25 mouse cellular contexts compared by ENCODE assay signal in the genomic region with DNA sequence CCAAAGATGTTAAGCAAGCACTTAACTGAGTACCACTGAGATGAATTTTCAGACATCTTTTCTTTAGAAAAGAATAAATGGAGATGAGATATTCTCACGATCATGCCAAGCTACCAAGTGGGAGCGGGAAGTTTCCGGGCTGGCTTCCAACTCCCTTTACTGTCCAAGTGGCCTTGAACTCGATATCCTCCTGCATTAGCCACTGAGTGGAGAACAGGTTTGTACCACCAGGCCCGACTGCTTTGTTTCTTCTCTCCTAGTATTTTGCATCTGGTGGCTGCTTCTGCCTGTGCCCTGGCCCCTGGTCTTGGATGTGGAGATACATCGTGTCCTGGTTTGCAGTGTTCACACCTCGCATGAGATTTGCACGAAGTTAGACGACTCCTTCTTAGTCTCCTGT. TPM values are rescaled to one million over a fixed set of nuclear protein-coding genes. Genes with fewer than 3 reads are reported as not detected.
A peak's percentile ranks its signal among the peaks of the same experiment; 100 is the strongest.
DNase-seq lines count a peak whose midpoint lies in the region; TF ChIP-seq lines count a peak whose summit lies in the region.
"Had no signal": no experiment of that assay in that cellular context is flagged by ENCODE, and none has a peak within 500 bp of the region (broad histone marks: within the 10 kb centered on the region; RNA-seq: fewer than 3 reads in every experiment).

No protein-coding gene starts in this region.

- no peak overlapping the region for H3K4me3 ChIP-seq in kidney, adult 2 months (ENCODE audit: insufficient read depth, low read depth, low read length)
- H3K4me3 ChIP-seq: erythroblast, embryonic 14.5 days; hindbrain, embryonic 12.5 days; left cerebral cortex, adult 2 months; limb, embryonic 15.5 days; neural tube, embryonic 13.5 days had no signal

- no peak overlapping the region for H3K27ac ChIP-seq in kidney, adult 2 months (ENCODE audit: insufficient read depth, low read depth, low read length)
- H3K27ac ChIP-seq: hindbrain, embryonic 12.5 days; left cerebral cortex, adult 2 months; limb, embryonic 15.5 days; macrophage; neural tube, embryonic 13.5 days; stomach, postnatal 0 days had no signal

- H3K4me1 ChIP-seq in kidney, adult 2 months (ENCODE audit: control insufficient read depth, insufficient read depth, low read length), result no peaks in the 10 kb centered on the region

- DNase-seq in cerebellum, postnatal 10 days, result peak; percentile 37 to 49
- DNase-seq in cerebellum, postnatal 4 days (ENCODE audit: low spot score in 2 of 2), result no peak
- DNase-seq in kidney, postnatal 10 days, result peak; percentile 30
- DNase-seq in kidney, postnatal 14 days, result no peak
- peak; percentile 60 for DNase-seq in adrenal gland, postnatal 10 days
- DNase-seq in heart, postnatal 4 days, result peak; percentile 38
- DNase-seq in spleen, postnatal 36 days (ENCODE audit: low spot score in 2 of 2), result no peak
- DNase-seq in kidney, adult 2 months, result no peak
- DNase-seq: liver, postnatal 0 days; thymus, postnatal 36 days had no signal

- H3K27me3 ChIP-seq in kidney, adult 2 months (replicated peaks; ENCODE audit: control insufficient read depth, insufficient read depth, low read length), result no peaks in the 10 kb centered on the region
- H3K27me3 ChIP-seq: CH12.LX; hindbrain, embryonic 12.5 days; limb, embryonic 15.5 days; neural tube, embryonic 13.5 days had no signal

- no peaks in the 10 kb centered on the region for H3K36me3 ChIP-seq in kidney, adult 2 months (ENCODE audit: control insufficient read depth, insufficient read depth, low read length)
- H3K36me3 ChIP-seq: hindbrain, embryonic 12.5 days; limb, embryonic 15.5 days; neural tube, embryonic 13.5 days had no signal

- WGBS in kidney, adult 2 months, result 77% methylated on average over 9 of the region's 9 CpGs

- no peak for TF ChIP-seq CTCF in kidney, adult 2 months (conservative IDR thresholded peaks at IDR 0.05; ENCODE audit: insufficient read depth, insufficient read length, low read depth, low read length)

- TF ChIP-seq POLR2A in kidney, adult 2 months (IDR thresholded peaks at IDR 0.05; ENCODE audit: low read depth, low read length), result no peak

RNA-seq across cellular contexts. Expression of gene Tnp1, which starts 45.2 kb away (rescaled TPM):
- not detected for total RNA-seq in adrenal gland, postnatal 10 days (2021)
- total RNA-seq in heart, postnatal 4 days (2021), result not detected
- 0.67 and 1.0 TPM in 2 replicates for polyA plus RNA-seq in kidney, adult 2 months (2012; rRNA removed)
- total RNA-seq: CH12.LX; layer of hippocampus, adult 8-10 months; left cerebral cortex, adult 2 months had no signal
- polyA plus RNA-seq: erythroblast, embryonic 14.5 days; forebrain, embryonic 14.5 days; heart, embryonic 14.5 days; hindbrain, embryonic 12.5 days; inflammation-experienced regulatory T-cells, adult 6 months; kidney, embryonic 14.5 days; limb, embryonic 15.5 days; liver, postnatal 0 days; macrophage; midbrain, embryonic 11.5 days; neural tube, embryonic 13.5 days; spleen, adult 2 months; stomach, postnatal 0 days had no signal

Comparison
In these comparisons a context has a peak if more than half of its experiments do, and no peak if none do; other contexts are left out.
1. DNase-seq: peak in cerebellum, postnatal 10 days (2 of 2), kidney, postnatal 10 days (single experiment), adrenal gland, postnatal 10 days (single experiment) and heart, postnatal 4 days (single experiment); none in cerebellum, postnatal 4 days (0 of 2), kidney, postnatal 14 days (single experiment), spleen, postnatal 36 days (0 of 2) and kidney, adult 2 months (single experiment).